ENCODE assay signal across 8 mouse cellular contexts in the genomic region with DNA sequence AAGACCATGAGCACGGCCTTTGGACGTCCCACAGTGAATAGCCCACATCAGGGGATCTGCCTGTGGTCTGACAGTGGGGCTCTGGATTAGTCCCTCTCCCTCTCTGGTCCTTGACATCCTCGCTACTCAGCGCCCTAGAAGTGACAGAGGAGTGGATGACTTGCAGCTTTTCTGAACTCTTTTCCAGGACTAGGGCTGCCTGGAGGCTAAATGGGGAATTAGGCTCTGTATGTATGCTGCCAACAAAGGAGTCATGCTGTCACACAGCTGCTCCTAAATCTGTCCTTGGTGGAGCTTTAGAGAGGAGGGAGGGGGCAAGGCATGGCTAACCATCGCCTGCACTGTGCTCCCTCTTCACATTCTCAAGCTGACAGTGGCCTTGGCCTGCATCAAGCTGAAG. TPM values are rescaled to one million over a fixed set of nuclear protein-coding genes. Genes with fewer than 3 reads are reported as not detected.
DNase-seq lines count a peak whose midpoint lies in the region; ATAC-seq and TF ChIP-seq lines count a peak whose summit lies in the region.
"Had no signal": no experiment of that assay in that cellular context is flagged by ENCODE, and none has a peak within 500 bp of the region (broad histone marks: within the 10 kb centered on the region; RNA-seq: fewer than 3 reads in every experiment).

No protein-coding gene starts in this region.

- no peak overlapping the region; the same call in 1 of the 2 replicates for H3K9ac ChIP-seq in heart, embryonic 16.5 days (ENCODE audit: low read length)

- H3K4me1 ChIP-seq in lung, adult 2 months (ENCODE audit: control insufficient read depth, insufficient read depth, low read length) = no peaks in the 10 kb centered on the region
- peaks cover 28% of the 10 kb centered on the region for H3K4me1 ChIP-seq in heart, embryonic 16.5 days (ENCODE audit: control insufficient read depth, insufficient read depth, low read length)

- TF ChIP-seq CTCF in lung, adult 2 months (IDR thresholded peaks at IDR 0.05; ENCODE audit: insufficient read depth, low read length) = no peak

- H3K4me2 ChIP-seq in heart, embryonic 16.5 days (ENCODE audit: low read depth, low read length) = no peak overlapping the region

- TF ChIP-seq POLR2A in lung, adult 2 months (IDR thresholded peaks at IDR 0.05; ENCODE audit: borderline replicate concordance, extremely low read depth, low read depth, low read length) = no peak

- H3K4me3 ChIP-seq in lung, adult 2 months (replicated peaks; ENCODE audit: extremely low read depth, low read depth, low read length) = no peak overlapping the region
- no peak overlapping the region for H3K4me3 ChIP-seq in heart, embryonic 16.5 days (ENCODE audit: low read length)

- H3K9me3 ChIP-seq in heart, embryonic 16.5 days (replicated peaks; ENCODE audit: control insufficient read depth, low read length) = no peaks in the 10 kb centered on the region

- H3K27ac ChIP-seq in heart, embryonic 16.5 days (ENCODE audit: low read length) = peak overlapping the region; percentile 92

- ATAC-seq in heart, embryonic 16.5 days (replicated peaks; ENCODE audit: extremely low read depth, insufficient read depth, low FRiP score) = peak; percentile 62

- H3K27me3 ChIP-seq in heart, embryonic 16.5 days (ENCODE audit: control insufficient read depth, insufficient read depth, low read length) = no peaks in the 10 kb centered on the region

- 70% methylated on average over 5 of the region's 5 CpGs for WGBS in lung, adult 2 months
- 49% methylated on average over 5 of the region's 5 CpGs for WGBS in heart, embryonic 16.5 days

- H3K36me3 ChIP-seq in heart, embryonic 16.5 days (ENCODE audit: control insufficient read depth, insufficient read depth) = no peaks in the 10 kb centered on the region

- DNase-seq in lung, postnatal 10 days = peak; percentile 41
- no peak for DNase-seq in lung, adult 2 months
- DNase-seq in cerebellum, postnatal 14 days = peak; percentile 41 to 44
- peak; percentile 47 for DNase-seq in retina, embryonic 14.5 days (ENCODE audit: low spot score)
- no peak for DNase-seq in spleen, postnatal 10 days (ENCODE audit: low spot score in 2 of 2)
- DNase-seq in gastrocnemius, postnatal 10 days = no peak
- DNase-seq: lung, postnatal 14 days had no signal

RNA-seq across cellular contexts. Expression of a gene that starts 53.1 kb away (rescaled TPM):
- polyA plus RNA-seq in lung, adult 2 months (2012; rRNA removed) = 6.7 and 7.8 TPM in 2 replicates
- polyA plus RNA-seq in heart, embryonic 16.5 days (2015; fragmentation: Nextera tagmentation; extraction: Ambion mirVana) = 2.8 and 3.4 TPM in 2 replicates
- 1 to 10 TPM; 2.7 to 2.8 TPM for total RNA-seq in gastrocnemius, postnatal 10 days (2021)

Comparison
In these comparisons a context has a peak if more than half of its experiments do, and no peak if none do; other contexts are left out.
1. DNase-seq: peak in lung, postnatal 10 days (single experiment), cerebellum, postnatal 14 days (2 of 2) and retina, embryonic 14.5 days (single experiment); none in lung, adult 2 months (single experiment), spleen, postnatal 10 days (0 of 2) and gastrocnemius, postnatal 10 days (single experiment).